Mouse (Mus musculus) heart, adult 2 months (tissue): ENCODE results near the gene P4ha2.

Experiments used
- CTCF ChIP-seq: fragments of 200-600 bp; IDR thresholded peaks from 2 replicates; pipeline ENCODE4 v1.8.1; 2022; ENCODE audit warnings: antibody characterized with exemption, mild to moderate bottlenecking, moderate library complexity
- EP300 ChIP-seq: fragments of 200-500 bp; IDR thresholded peaks from 2 replicates; pipeline ENCODE4 v1.6.1; 2011; ENCODE audit warnings: low read depth, low read length, control low read depth; ENCODE audit not compliant: insufficient read depth
- POLR2A ChIP-seq: fragments of 200-500 bp; IDR thresholded peaks from 2 replicates; pipeline ENCODE4 v1.6.1; 2011; ENCODE audit warnings: mild to moderate bottlenecking, low read depth, low read length, control low read depth; ENCODE audit not compliant: insufficient read depth

GRCm38 (mm10) chr11:54066400-54066799 is 33.5 kb upstream of the P4ha2 start:
- no peak for TF ChIP-seq CTCF
- TF ChIP-seq EP300 = no peak
- TF ChIP-seq POLR2A = no peak
